Mouse (Mus musculus): Measurements from ENCODE around the gene Glrx5. TPM values are rescaled to one million over a fixed set of nuclear protein-coding genes. Genes with fewer than 3 reads are reported as not detected.

Gene Glrx5
- total and polyA plus RNA-seq, 3 experiments: 38.5 to 112 (median 79.5) TPM

GRCm38 (mm10) chr12:105084816-105085215, 52.3 kb downstream of the Glrx5 start:
- no peak for DNase-seq (ENCODE audit: extremely low read depth)
- Histone ChIP-seq H3K4me3 (replicated peaks in 1 of 3; ENCODE audit: low read depth in 2 of 3, low read length in 2 of 3, poor library complexity in 1 of 3) (no peak overlapping the region), H3K27ac (ENCODE audit: insufficient read depth, low read depth) (no peak overlapping the region), H3K9me3 (replicated peaks; ENCODE audit: low read length) (peaks cover 18% of the 10 kb centered on the region), H3K9ac (ENCODE audit: insufficient read depth, low read depth) (no peak overlapping the region), H3K36me3 (replicated peaks in 1 of 2; ENCODE audit: control insufficient read depth in 1 of 2, insufficient read depth in 1 of 2, low read length in 1 of 2) (no peaks in the 10 kb centered on the region), H3K4me1 (ENCODE audit: control insufficient read depth in 1 of 2, insufficient read depth in 2 of 2) (no peaks in the 10 kb centered on the region), H3K4me2 (ENCODE audit: insufficient read depth, low read depth, poor library complexity, severe bottlenecking) (no peak overlapping the region), H3K27me3 (replicated peaks) (peaks cover 32% of the 10 kb centered on the region), H3K79me2 (replicated peaks; ENCODE audit: control insufficient read depth, extremely low read depth, insufficient read depth, poor library complexity, severe bottlenecking) (no peaks in the 10 kb centered on the region)
- TF ChIP-seq RCOR1 (conservative IDR thresholded peaks at IDR 0.05; ENCODE audit: low read depth, low read length) (no peak), HCFC1 (IDR thresholded peaks at IDR 0.05; ENCODE audit: low read depth, low read length) (no peak), MAZ (IDR thresholded peaks at IDR 0.05; ENCODE audit: low read depth, low read length) (no peak), TBP (conservative IDR thresholded peaks at IDR 0.05; ENCODE audit: low read depth, low read length) (no peak), ZNF384 (IDR thresholded peaks at IDR 0.05; ENCODE audit: low read depth, low read length) (no peak), TCF12 (IDR thresholded peaks at IDR 0.05; ENCODE audit: low read depth, low read length) (no peak), JUN (IDR thresholded peaks at IDR 0.05; ENCODE audit: insufficient read depth, low read depth, low read length) (no peak), SIN3A (IDR thresholded peaks at IDR 0.05; ENCODE audit: low read length) (no peak), ZC3H11A (IDR thresholded peaks at IDR 0.05; ENCODE audit: low read depth, low read length) (no peak), ZMIZ1 (IDR thresholded peaks at IDR 0.05; ENCODE audit: low read depth, low read length) (no peak)
- dilution Hi-C loops (cut with MboI; ENCODE audit: extremely low pct_ligation_motif_present, extremely low pct_unique_long_range_greater_than_20kb, low sequenced_read_pairs) (no loop called here), in situ Hi-C loops (cut with MboI; ENCODE audit: low pct_ligation_motif_present, low pct_unique_long_range_greater_than_20kb, low sequenced_read_pairs) (no loop called here)

- Histone ChIP-seq H3K27me3 (replicated peaks) (peaks cover 37% of the 10 kb centered on the region), H3K9me3 (replicated peaks; ENCODE audit: low read length) (peaks cover 18% of the 10 kb centered on the region), H3K4me3 (replicated peaks in 1 of 3; ENCODE audit: low read depth in 2 of 3, low read length in 2 of 3, poor library complexity in 1 of 3) (no peak overlapping the region), H3K36me3 (replicated peaks in 1 of 2; ENCODE audit: control insufficient read depth in 1 of 2, insufficient read depth in 1 of 2, low read length in 1 of 2) (no peaks in the 10 kb centered on the region), H3K9ac (ENCODE audit: insufficient read depth, low read depth) (no peak overlapping the region), H3K4me2 (ENCODE audit: insufficient read depth, low read depth, poor library complexity, severe bottlenecking) (no peak overlapping the region), H3K4me1 (ENCODE audit: control insufficient read depth in 1 of 2, insufficient read depth in 2 of 2) (no peaks in the 10 kb centered on the region), H3K79me2 (replicated peaks; ENCODE audit: control insufficient read depth, extremely low read depth, insufficient read depth, poor library complexity, severe bottlenecking) (no peaks in the 10 kb centered on the region), H3K27ac (ENCODE audit: insufficient read depth, low read depth) (no peak overlapping the region)
- DNase-seq (ENCODE audit: extremely low read depth): no peak
- dilution Hi-C loops (cut with MboI; ENCODE audit: extremely low pct_ligation_motif_present, extremely low pct_unique_long_range_greater_than_20kb, low sequenced_read_pairs): no loop called here
- in situ Hi-C loops (cut with MboI; ENCODE audit: low pct_ligation_motif_present, low pct_unique_long_range_greater_than_20kb, low sequenced_read_pairs): no loop called here
- TF ChIP-seq ELF1 (IDR thresholded peaks at IDR 0.05; ENCODE audit: low read depth, low read length) (no peak), HCFC1 (IDR thresholded peaks at IDR 0.05; ENCODE audit: low read depth, low read length) (no peak), MXI1 (IDR thresholded peaks at IDR 0.05; ENCODE audit: low read depth, low read length) (no peak), JUND (conservative IDR thresholded peaks at IDR 0.05; ENCODE audit: low read depth, low read length) (no peak), MAX (IDR thresholded peaks at IDR 0.05; ENCODE audit: low read length) (no peak), EP300 (IDR thresholded peaks at IDR 0.05; ENCODE audit: low read length) (no peak), GABPA (IDR thresholded peaks at IDR 0.05; ENCODE audit: insufficient replicate concordance, low read depth, low read length) (no peak)
Observed at GRCm38 (mm10) chr12:105085296-105085695, 52.8 kb downstream of the Glrx5 start.

Measured in CH12.LX (cell line).